Mouse (Mus musculus): Measurements from ENCODE around the gene Fkbp15.

DNA sequence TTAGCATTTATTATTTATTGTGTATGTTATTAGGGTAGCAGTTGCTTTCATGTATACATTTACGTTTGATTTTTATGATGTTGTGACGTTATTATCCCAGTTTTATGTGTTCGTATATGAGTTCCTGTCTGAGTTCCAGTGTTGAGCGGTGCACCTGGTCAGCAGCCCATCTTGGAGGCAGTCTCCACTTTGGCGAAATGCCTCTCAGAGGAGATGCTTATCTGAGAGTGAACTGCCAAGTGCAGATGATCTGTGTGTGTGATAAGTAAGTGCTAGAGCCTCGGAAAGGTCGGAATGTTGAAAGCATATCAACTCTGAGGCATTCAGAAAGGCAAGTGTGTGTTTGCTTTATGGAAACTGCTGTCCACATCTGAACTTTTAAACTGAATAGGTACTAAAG is 13.3 kb upstream of the Fkbp15 start:
- TF ChIP-seq CTCF (IDR thresholded peaks at IDR 0.05; ENCODE audit: low read depth) (no peak), EP300 (IDR thresholded peaks at IDR 0.05; ENCODE audit: low read depth) (no peak)
